Mouse (Mus musculus): Measurements from ENCODE around the gene Nfia. TPM values are rescaled to one million over a fixed set of nuclear protein-coding genes. Genes with fewer than 3 reads are reported as not detected.

Gene Nfia
- total RNA-seq, 1 experiment from 2014 or later = 11.4 TPM

DNA sequence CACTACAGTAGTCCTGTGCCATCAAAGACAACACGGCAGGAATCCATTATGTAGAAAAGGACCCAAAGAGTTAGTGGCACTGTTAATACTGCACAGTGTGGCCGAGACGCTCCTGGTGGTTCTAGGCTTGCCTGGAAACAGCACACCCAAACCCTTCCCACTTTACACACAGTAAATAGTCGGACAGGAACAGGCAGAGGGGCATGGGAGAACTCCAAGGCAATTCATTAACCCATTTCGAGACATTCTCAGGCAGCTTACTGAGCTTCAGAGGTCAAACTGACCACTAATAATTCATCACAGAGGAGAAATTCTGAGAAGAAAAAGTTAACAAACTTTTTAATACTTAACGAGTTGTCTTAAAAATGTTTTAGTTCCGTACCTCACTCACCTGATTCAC lies 107.2 kb downstream of the Nfia start:
- no peak for ATAC-seq (ENCODE audit: extremely low read depth, insufficient number of reproducible peaks, low FRiP score, poor library complexity, severe bottlenecking)

DNA sequence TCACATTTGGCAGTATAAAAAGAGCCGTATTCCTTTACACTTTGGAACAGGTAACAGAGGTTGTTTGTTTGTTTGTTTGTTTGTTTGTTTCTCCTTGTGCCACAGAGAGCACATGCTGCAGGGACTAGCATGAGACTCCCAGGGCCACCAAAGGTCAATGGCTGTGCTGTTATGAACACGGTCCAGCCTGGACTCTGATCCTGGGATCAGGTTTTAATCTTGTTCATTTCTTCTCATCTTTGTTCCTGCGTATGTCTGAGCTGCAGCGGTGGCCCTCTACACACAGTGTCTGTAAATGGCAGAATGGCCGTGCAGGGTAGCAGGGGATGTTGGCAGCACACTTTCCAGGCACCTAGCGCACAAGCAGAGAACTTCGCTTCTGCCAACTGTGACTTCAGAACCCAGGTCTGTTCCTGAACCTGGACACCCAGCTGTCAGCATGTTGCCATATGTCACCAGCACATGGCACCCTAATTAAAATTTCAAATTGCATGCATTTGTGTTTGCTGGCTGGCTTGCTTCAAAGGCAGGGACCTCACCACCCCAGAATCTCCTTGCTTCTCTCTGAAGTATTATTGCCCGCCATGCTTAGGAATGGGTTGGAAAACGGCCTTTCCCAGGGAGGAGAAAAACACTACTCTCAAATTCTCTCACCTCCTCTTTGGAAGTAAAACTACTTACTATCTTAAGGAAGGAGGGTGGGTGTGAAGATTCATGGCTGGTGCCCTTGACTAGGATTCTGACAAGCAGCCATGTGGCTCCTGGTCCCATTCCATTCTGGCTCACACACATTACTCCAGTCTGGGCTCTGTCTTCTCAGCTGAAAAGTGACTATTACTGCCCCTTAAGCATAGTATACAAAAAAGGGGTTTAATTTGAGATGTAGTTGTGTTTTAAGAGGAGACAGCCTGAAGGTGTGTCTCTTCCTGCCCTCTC lies 107.9 kb downstream of the Nfia start:
- no peak for ATAC-seq (ENCODE audit: extremely low read depth, insufficient number of reproducible peaks, low FRiP score, poor library complexity, severe bottlenecking)

DNA sequence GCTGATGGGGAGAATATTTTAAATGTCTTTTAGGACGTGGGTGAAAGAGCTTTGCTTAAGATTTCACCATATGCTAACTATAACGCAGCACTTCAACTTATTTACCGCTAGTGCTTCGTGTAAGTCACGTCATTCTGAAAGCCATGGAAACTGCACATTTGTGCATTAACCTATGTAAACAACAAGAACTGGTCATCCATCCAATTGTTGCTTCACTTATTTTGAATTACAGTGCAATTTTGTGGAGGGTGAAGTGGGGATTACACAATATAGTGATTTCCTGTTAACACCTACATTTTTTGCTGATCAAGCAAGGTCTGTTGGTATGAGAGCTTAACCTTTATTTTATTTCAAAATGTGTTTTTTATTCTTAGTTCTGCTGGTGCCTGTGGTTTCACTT lies 113.0 kb downstream of the Nfia start:
- ATAC-seq (ENCODE audit: extremely low read depth, insufficient number of reproducible peaks, low FRiP score, poor library complexity, severe bottlenecking) = no peak

DNA sequence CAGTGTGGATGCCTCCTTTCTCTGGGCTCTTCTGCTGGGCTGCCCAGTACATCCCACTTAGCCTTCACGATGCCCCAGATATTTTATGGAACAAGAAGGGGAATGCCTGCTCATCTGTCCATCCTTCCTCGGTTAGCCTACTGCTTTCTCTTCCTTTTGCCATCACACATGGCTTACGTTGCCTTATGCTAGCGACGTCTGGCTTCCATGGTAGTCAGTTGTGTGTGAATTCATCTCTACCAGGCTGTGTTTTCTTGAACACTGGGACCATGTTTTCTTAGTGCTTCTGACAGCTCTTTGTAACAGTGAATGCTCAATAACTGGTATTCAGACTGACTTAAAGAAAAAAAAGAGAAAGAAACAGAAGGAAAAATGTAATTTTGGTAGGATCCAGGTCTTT lies 113.7 kb downstream of the Nfia start:
- no peak for ATAC-seq (ENCODE audit: extremely low read depth, insufficient number of reproducible peaks, low FRiP score, poor library complexity, severe bottlenecking)

DNA sequence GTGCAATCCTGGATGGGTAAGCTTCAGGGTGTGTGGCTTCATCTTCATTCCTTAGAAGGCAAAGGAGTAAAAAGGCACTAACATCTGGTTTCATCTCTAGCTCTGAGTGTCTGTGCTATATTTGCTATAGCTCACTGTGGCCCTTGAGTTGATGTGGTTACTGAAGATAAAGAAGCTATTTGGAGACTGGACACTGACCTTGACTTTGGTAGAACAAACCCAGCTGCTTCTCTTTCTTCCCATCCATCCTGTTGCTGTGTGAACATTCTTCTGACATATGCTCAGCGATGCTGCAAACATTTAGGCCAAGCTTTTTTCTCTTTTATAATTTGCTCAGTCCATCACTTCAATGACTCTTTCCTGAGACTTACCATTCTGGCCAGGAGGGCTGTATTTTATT lies 114.7 kb downstream of the Nfia start:
- no peak for ATAC-seq (ENCODE audit: extremely low read depth, insufficient number of reproducible peaks, low FRiP score, poor library complexity, severe bottlenecking)

DNA sequence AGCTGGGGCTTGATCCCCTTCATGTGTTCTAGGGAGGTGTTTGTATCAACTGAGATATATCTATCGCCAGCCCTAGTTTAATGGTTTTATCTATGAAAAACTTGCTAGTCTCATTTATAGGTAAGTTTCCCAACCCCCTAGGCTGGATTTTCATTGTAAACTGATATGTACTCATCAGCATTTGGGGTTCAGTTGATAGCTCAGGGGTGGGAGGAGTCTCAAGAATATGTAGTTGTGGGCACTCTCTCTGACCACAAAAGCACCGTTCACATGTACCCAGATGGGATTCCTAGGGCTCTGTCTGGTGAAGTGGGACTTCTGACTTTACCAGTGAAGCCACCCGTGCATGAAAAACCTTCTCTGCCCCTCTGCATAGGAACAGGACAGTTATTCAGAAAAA lies 118.5 kb downstream of the Nfia start:
- no peak for ATAC-seq (ENCODE audit: extremely low read depth, insufficient number of reproducible peaks, low FRiP score, poor library complexity, severe bottlenecking)

DNA sequence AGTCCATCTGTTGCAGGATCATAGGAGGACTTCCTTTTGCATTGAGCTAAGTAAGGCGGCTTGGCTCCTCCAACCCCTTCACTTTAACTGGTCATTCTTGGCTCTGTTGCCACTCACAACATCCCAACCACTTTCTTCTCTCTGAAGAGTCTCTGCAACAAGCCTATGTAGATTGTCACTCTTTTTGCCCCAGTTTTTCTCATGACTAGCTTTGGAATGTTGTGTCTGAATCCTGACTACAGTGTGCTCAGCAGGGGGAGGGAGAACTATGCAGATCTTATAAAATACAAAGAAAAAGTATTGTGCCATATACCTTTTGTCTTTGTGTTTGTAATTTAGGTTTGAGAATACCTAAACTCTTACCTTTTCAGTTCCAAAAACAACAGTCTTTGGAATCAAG lies 119.1 kb downstream of the Nfia start:
- no peak for ATAC-seq (ENCODE audit: extremely low read depth, insufficient number of reproducible peaks, low FRiP score, poor library complexity, severe bottlenecking)

DNA sequence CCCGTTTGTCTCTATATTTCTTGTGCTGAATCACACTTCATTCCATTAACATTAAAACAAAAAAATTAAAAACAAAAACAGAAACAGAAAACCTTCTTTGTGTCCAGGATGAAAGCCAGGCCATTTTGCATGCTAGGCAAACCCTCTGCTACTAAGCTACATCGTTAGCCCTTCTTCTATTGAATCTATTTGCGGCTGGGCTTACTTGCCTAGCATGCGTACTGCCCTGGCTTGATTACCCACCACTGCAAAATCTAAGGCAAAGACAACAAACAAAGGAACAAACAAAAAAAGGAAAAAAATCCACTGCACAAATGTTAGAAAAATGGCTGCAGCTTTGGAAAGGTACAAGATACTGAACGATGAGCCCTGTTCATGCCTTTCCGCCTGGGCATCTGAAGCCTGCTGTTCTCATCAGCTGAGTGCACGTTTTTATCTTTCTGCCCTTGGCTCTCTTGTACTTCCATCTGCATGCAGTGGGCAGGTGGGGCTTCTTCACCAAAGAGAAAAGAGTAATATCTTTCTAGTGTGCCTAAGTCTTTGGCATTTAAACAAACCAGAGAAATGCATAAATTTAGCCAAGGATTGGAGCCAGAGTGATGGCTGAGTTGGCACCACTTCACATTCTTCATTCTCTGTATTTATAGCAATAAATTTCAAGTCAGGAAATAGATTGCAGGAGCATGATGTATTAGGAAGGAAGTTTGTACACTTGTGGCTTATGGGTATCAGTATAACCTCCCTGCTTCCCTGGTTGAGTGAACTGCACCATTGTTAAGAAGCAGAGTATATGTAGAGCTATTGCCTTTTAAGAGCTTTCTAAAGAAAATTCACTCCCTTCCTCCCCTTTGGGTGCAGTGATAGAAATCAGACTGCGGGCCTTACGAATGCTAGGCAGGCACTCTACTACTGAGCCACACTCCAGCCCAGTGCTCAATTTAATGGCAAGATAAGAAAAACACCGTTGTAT lies 121.7 kb downstream of the Nfia start:
- no peak for ATAC-seq (ENCODE audit: extremely low read depth, insufficient number of reproducible peaks, low FRiP score, poor library complexity, severe bottlenecking)

DNA sequence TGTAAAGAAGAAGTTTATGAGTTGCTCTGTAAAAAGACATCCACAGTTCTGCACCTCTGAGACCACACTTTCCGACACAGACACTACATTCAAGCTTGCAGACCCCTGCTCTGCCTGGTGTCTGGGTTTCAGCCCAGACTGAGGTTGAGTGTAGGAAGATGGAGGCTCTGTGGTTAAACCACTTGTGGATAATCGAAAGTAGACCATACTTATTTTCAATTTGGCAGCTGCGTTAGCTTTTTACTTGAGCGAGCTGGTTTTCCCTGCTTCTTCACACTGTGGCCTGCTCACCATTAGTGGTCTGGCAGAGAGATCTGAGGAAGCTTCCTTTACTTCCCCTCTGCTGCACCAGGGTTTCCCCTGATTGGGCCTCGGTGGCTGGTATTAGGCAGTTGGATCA lies 123.4 kb downstream of the Nfia start:
- ATAC-seq (ENCODE audit: extremely low read depth, insufficient number of reproducible peaks, low FRiP score, poor library complexity, severe bottlenecking) = no peak

DNA sequence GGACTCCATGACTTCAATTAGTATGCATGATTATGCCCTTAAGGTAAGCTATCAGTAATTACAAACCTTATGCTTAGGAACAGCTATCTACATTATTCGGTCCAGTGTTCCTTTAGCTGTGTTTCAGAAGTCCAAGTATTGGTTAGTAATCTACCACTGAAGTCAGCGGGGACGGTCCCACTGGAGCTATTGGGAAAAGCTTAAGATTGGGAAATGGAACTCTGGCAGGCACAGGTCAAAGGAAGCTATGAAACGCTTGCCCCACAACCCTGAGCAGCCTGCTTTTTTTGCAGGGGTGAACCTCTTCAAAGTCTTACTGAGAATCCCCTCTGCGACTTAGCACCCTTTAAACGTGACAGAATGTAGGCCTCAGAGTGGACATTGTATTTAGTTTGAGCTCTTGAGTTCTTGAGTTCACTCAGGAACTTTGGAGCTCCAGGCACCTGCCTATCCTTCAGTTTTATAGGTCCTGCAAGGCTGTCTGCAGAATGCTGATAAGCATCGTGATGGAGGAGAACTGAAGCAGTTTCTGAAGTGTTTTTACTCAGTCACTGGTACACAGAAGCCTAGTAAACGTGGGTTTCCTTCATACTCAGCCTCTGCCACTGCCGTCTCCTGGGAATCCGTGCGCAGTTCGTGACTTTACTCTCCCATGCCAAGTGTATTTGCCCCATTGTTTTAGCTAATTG lies 127.9 kb downstream of the Nfia start:
- no peak for ATAC-seq (ENCODE audit: extremely low read depth, insufficient number of reproducible peaks, low FRiP score, poor library complexity, severe bottlenecking)

DNA sequence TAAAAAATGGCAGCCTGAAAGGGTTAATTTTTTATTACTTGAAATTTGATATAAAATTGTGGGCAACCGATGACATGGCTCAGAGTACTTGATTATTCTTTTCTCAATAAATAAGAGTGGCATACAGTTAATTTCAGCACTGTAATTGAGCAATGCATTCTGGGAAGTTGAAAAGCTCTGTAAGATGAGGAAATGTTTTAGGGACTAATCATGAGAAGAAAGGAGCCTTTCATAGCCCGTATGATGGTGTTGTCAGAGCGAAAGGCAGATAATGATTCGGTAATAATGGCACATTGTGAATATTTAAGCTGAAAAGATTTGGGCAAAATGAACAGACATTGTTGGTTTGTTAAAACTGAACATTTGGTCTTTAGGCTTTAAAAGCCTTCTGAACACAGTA lies 133.3 kb downstream of the Nfia start:
- no peak for ATAC-seq (ENCODE audit: extremely low read depth, insufficient number of reproducible peaks, low FRiP score, poor library complexity, severe bottlenecking)

DNA sequence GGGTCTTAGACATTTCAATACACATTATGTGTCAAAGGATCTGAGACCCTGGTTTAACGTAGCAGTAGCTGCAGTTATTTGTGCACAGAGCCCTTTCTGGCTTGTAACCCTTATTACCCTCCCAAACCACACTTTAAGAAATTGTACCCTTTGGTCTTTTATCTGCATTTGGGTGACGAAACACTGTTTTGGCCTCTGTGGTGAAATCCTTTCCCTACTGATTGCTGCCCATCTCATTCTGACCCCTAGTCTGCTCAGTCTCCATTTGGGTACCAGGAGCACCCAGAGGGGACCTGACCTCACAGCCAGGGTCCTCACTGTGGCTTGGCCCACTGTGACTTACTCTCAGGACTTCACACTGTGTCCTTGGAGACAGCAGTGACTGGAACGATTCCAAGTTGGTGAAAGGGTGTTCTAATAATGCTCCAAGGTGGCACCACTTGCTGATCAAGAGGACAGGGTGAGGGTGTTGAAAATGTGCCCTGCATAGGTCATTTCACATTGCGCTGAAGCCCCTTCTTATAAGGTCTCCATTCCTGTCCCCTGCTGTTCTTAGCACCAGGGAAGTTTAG lies 136.1 kb downstream of the Nfia start:
- no peak for ATAC-seq (ENCODE audit: extremely low read depth, insufficient number of reproducible peaks, low FRiP score, poor library complexity, severe bottlenecking)

DNA sequence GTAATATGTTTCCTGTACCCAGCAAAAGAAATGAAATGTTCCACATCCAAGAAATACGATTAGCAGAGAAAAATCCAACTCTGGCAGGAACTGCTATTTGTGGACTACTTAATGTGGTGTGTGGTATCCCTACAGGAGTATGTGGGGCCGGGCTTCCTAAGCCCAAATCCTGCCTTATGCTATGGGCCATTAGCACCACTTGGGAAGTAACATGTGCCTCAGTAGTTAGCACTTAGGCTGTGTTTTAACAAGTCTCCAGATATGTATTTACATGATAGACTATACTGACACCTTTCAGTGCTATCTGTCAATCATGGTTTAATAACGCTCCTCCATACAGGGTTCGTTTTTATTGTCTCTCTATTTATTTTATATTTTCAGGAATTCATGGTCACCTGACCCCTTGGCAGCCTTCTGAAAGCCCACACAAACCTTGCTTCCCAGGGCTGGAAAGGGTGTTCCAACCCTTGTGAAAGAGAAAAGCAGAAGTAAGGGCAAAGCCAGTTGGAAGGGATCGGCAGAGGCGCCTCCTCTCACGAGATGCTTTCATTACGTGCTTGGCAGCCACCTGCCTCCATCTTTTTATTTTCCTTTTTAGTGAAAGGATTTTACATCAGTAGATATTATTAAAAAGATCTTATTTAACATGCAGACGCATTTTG lies 137.7 kb downstream of the Nfia start:
- ATAC-seq (ENCODE audit: extremely low read depth, insufficient number of reproducible peaks, low FRiP score, poor library complexity, severe bottlenecking) = no peak

DNA sequence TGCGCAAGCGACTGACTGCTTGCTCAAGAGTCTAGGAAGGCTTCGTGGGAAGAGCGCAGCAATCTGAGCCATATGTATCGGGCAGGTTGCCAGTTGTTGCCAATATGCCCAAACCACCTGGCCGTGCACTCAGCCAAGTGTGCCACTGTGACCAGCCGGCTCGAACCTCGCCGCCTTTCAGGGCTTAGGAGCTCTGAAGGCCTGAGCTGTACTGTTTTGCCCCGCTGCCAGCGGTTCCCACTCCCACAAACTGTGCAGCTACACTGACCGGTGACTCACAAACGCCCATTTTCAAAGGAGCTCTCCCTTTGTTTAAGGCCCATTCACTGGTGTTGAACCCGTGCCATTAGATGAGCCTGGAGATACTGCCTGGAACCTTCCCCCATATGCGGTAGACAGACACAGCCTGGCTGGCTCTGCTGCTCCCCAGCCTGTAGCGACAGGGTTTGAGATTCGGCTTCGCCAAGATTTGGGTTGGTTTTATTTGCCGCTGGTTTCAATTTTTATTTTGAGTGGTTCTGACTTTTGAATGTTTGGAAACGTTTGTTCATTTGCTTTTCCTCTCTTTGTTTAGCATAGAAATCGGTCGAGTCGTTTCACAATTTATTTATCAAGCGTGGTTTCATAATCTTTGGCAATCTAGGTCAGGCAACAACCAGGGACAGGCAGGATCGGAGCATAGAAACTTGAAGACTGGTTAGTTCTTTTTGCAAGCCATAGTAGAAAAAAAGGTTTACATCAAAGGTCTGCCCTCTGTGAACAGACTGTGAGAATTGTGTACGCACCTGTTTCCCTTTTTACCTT lies 138.4 kb downstream of the Nfia start:
- no peak for ATAC-seq (ENCODE audit: extremely low read depth, insufficient number of reproducible peaks, low FRiP score, poor library complexity, severe bottlenecking)

DNA sequence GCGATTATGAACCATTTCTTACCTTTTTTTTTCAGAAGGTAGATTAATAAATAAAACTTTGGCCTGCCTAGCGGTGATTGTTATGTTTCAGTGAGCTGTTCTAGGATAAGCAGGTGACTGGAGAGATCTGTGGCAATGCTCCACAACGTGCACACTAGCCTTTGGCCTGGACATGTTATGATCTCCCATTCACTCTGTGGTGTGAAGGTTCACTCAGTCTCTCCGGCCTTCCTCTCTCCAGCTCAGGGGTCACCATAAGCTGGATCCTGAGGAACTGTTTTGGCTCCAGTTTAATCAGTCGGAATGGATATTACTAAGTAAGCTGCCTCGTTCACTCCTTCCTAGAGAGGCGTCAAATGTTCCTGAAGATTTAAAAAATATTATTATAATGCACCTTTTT lies 139.2 kb downstream of the Nfia start:
- ATAC-seq (ENCODE audit: extremely low read depth, insufficient number of reproducible peaks, low FRiP score, poor library complexity, severe bottlenecking) = no peak

DNA sequence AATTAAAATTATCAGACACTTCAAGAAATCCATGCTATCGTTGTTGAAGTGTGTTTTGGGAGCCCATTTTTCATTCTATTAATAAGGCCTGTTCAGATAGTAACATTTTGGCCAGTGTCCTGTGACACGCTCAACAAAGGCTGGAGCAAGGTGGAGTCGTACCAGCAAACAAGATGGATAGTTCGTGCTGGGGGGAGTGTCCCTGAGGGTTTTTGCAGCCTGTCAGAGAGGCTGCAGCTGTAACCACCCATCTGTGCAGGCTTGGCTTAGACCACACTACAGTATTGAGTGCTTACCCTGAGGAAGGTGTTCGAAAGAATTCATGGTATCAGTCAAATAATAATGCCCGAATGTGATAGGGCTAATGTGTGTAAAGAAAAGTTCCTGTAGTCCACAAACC lies 139.6 kb downstream of the Nfia start:
- ATAC-seq (ENCODE audit: extremely low read depth, insufficient number of reproducible peaks, low FRiP score, poor library complexity, severe bottlenecking) = no peak

DNA sequence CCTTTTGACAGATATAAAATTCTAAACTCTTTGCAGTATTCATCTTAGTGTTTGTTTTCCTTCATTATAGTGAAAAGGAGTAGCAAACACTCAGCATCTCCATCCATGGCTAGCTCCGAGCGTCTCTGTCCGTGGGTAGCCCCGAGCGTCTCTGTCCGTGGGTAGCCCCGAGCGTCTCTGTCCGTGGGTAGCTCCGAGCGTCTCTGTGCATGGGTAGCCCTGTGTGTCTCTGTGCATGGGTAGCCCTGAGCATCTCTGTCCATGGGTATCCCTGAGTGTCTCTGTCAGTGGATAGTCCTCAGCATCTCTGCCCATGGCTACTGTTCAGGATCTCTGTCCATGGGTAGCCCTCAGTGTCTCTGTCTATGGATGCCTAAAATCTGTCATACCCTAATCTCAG lies 140.0 kb downstream of the Nfia start:
- no peak for ATAC-seq (ENCODE audit: extremely low read depth, insufficient number of reproducible peaks, low FRiP score, poor library complexity, severe bottlenecking)

DNA sequence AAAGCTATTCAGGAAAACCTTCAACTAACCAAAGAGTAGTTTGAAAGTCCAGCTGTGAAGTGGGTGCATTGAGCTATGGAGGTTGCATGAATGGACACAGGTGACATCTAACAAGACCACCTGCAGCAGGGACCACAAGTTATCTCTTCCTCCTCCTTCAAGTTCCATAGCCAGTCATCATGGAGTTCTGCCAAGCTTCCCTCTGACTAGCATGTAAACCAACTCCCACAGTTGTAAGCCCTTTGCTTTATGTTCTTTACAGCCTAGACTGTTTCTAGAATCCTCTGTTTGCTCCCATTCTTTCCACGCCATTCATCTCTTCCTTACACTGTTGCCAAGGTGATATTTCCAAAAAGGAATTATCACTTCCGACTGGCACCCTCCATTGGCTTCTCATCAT lies 141.8 kb downstream of the Nfia start:
- ATAC-seq (ENCODE audit: extremely low read depth, insufficient number of reproducible peaks, low FRiP score, poor library complexity, severe bottlenecking) = no peak

All from neutrophil, adult 5-6 weeks (primary cell).